Mouse (Mus musculus) limb, embryonic 14.5 days (tissue): ENCODE results near the gene Gpr4. TPM values are rescaled to one million over a fixed set of nuclear protein-coding genes. Genes with fewer than 3 reads are reported as not detected.

ENCODE experiments used
- ATAC-seq: fragments of 200-750 bp; cut with Nextera tagmentation; 2 replicates; pipeline ENCODE4 v1.8.0; 2017; ENCODE audit warnings: low read depth, moderate number of reproducible peaks, moderate TSS enrichment; ENCODE audit not compliant: low FRiP score
- DNase-seq: peaks from one replicate; pipeline ENCODE4 v3.0.0-alpha.2; 2015; ENCODE audit warnings: low spot score
- H3K27ac ChIP-seq: fragments of 300-500 bp; sonication (generic); replicated peaks from 2 replicates; pipeline ENCODE4 v1.5.1; 2014; ENCODE audit warnings: low read depth, mild to moderate bottlenecking, low read length, moderate library complexity, mixed read lengths
- H3K27me3 ChIP-seq: fragments of 300-500 bp; sonication (generic); 2 replicates; pipeline ENCODE4 v1.6.1; 2014; ENCODE audit warnings: low read length, mixed read lengths; ENCODE audit not compliant: control insufficient read depth, insufficient read depth
- H3K36me3 ChIP-seq: fragments of 300-500 bp; sonication (generic); 2 replicates; pipeline ENCODE4 v1.6.1; 2014; ENCODE audit warnings: mild to moderate bottlenecking, low read length, moderate library complexity, mixed read lengths; ENCODE audit not compliant: control insufficient read depth, insufficient read depth
- H3K4me1 ChIP-seq: fragments of 300-500 bp; sonication (generic); 2 replicates; pipeline ENCODE4 v1.6.1; 2014; ENCODE audit warnings: antibody characterized with exemption, low read length, mixed read lengths; ENCODE audit not compliant: control insufficient read depth, insufficient read depth
- H3K4me2 ChIP-seq: fragments of 300-500 bp; sonication (generic); replicated peaks from 2 replicates; pipeline ENCODE4 v1.6.1; 2014; ENCODE audit warnings: low read depth, mild to moderate bottlenecking, low read length, moderate library complexity; ENCODE audit not compliant: severe bottlenecking
- H3K4me3 ChIP-seq: fragments of 300-500 bp; sonication (generic); replicated peaks from 2 replicates; pipeline ENCODE4 v1.5.1; 2014; ENCODE audit warnings: low read length
- H3K9ac ChIP-seq: fragments of 300-500 bp; sonication (generic); 2 replicates; pipeline ENCODE4 v1.6.1; 2014; ENCODE audit warnings: mild to moderate bottlenecking, low read depth, low read length, moderate library complexity; ENCODE audit not compliant: severe bottlenecking
- H3K9me3 ChIP-seq: fragments of 300-500 bp; sonication (generic); 2 replicates; pipeline ENCODE4 v1.6.1; 2016; ENCODE audit warnings: low read length; ENCODE audit not compliant: control insufficient read depth
- POLR2A ChIP-seq: fragments of 200-500 bp; IDR thresholded peaks from 2 replicates; pipeline ENCODE4 v1.8.0; 2012; ENCODE audit warnings: inconsistent platforms, mild to moderate bottlenecking, moderate library complexity, borderline replicate concordance; ENCODE audit not compliant: insufficient read depth, insufficient read length; ENCODE audit errors: extremely low read depth
- WGBS: fragments of 180-500 bp; shearing (Covaris S2); extraction: QIAGEN DNeasy Blood & Tissue Kit; methylation state at CpG from one replicate; pipeline ENCODE4 v1.1.7; 2014; 5-methylcytosine and 5-hydroxymethylcytosine counted together
- polyA plus RNA-seq, 2 experiments: library from polyadenylated mRNA; depleted of rRNA in 1 of 2; stranded (reverse) in 1 of 2; unstranded in 1 of 2; fragments of >200 nt; fragmentation: Nextera tagmentation in 1 of 2; extraction: Ambion mirVana in 1 of 2; gene quantifications; 2 replicates each; pipeline versions ENCODE4 v1.2.1 to v1.2.3; 2012 to 2014

Gene Gpr4
- polyA plus RNA-seq, 2 experiments = 4.0 to 9.2 TPM

- ATAC-seq (no peak), DNase-seq (no peak)
- Histone ChIP-seq H3K4me2 (no peak overlapping the region), H3K27ac (no peak overlapping the region), H3K9ac (no peak overlapping the region), H3K4me3 (no peak overlapping the region), H3K4me1 (peaks cover 12% of the 10 kb centered on the region), H3K9me3 (no peaks in the 10 kb centered on the region), H3K36me3 (peaks cover under 1% of the 10 kb centered on the region; the same call in 1 of the 2 replicates), H3K27me3 (no peaks in the 10 kb centered on the region)
- 95% methylated on average over 5 of the region's 5 CpGs for WGBS
- TF ChIP-seq POLR2A = no peak
These were observed 18.6 kb downstream of the Gpr4 start for GRCm38 (mm10) chr7:19230899-19231298.

GRCm38 (mm10) chr7:19231849-19232248, 19.5 kb downstream of the Gpr4 start:
- whole genome bisulfite sequencing = 88% methylated on average over 3 of the region's 3 CpGs
- no peak for TF ChIP-seq POLR2A

GRCm38 (mm10) chr7:19234652-19235051, 22.3 kb downstream of the Gpr4 start:
- H3K36me3 ChIP-seq = no peaks in the 10 kb centered on the region
- no peak overlapping the region for H3K27ac ChIP-seq
- no peak for DNase-seq
- ATAC-seq = no peak
- no peaks in the 10 kb centered on the region for H3K4me1 ChIP-seq
- no peak overlapping the region for H3K4me3 ChIP-seq
- H3K27me3 ChIP-seq = no peaks in the 10 kb centered on the region
- H3K9ac ChIP-seq = no peak overlapping the region
- H3K4me2 ChIP-seq = no peak overlapping the region
- TF ChIP-seq POLR2A = no peak
- no peaks in the 10 kb centered on the region for H3K9me3 ChIP-seq
- 78% methylated on average over 5 of the region's 5 CpGs for WGBS

More at GRCm38 (mm10) chr7:19231849-19232248, 19.5 kb downstream of the Gpr4 start:
- Histone ChIP-seq H3K9me3 (no peaks in the 10 kb centered on the region), H3K4me2 (no peak overlapping the region), H3K9ac (no peak overlapping the region), H3K4me3 (no peak overlapping the region), H3K27me3 (no peaks in the 10 kb centered on the region), H3K27ac (no peak overlapping the region), H3K36me3 (no peaks in the 10 kb centered on the region), H3K4me1 (peaks cover 10% of the 10 kb centered on the region)
- DNase-seq = no peak
- ATAC-seq = no peak

GRCm38 (mm10) chr7:19235092-19235671, 22.8 kb downstream of the Gpr4 start:
- DNase-seq = no peak
- no peaks in the 10 kb centered on the region for H3K9me3 ChIP-seq
- no peak overlapping the region for H3K9ac ChIP-seq
- no peaks in the 10 kb centered on the region for H3K4me1 ChIP-seq
- H3K27ac ChIP-seq = no peak overlapping the region
- WGBS = 79% methylated on average over 2 of the region's 2 CpGs
- H3K4me2 ChIP-seq = no peak overlapping the region
- TF ChIP-seq POLR2A = no peak
- no peaks in the 10 kb centered on the region for H3K27me3 ChIP-seq
- no peak overlapping the region for H3K4me3 ChIP-seq
- ATAC-seq = no peak
- H3K36me3 ChIP-seq = no peaks in the 10 kb centered on the region

GRCm38 (mm10) chr7:19236411-19236810, 24.1 kb downstream of the Gpr4 start:
- DNase-seq = no peak
- no peak overlapping the region for H3K4me3 ChIP-seq
- H3K36me3 ChIP-seq = no peaks in the 10 kb centered on the region
- no peak for ATAC-seq
- WGBS = 85% methylated on average over 2 of the region's 2 CpGs
- peak overlapping the region; percentile 12; the same call in 1 of the 2 replicates for H3K9ac ChIP-seq
- no peaks in the 10 kb centered on the region for H3K27me3 ChIP-seq
- no peak for TF ChIP-seq POLR2A
- no peaks in the 10 kb centered on the region for H3K4me1 ChIP-seq
- no peaks in the 10 kb centered on the region for H3K9me3 ChIP-seq
- H3K4me2 ChIP-seq = no peak overlapping the region
- H3K27ac ChIP-seq = no peak overlapping the region

- H3K9me3 ChIP-seq = no peaks in the 10 kb centered on the region
- H3K36me3 ChIP-seq = no peaks in the 10 kb centered on the region
- H3K9ac ChIP-seq = no peak overlapping the region
- no peak overlapping the region for H3K27ac ChIP-seq
- H3K4me2 ChIP-seq = no peak overlapping the region
- H3K27me3 ChIP-seq = no peaks in the 10 kb centered on the region
- H3K4me3 ChIP-seq = no peak overlapping the region
- H3K4me1 ChIP-seq = no peaks in the 10 kb centered on the region
- WGBS = 94% methylated on average over 4 of the region's 4 CpGs
- DNase-seq (no peak), ATAC-seq (no peak)
- no peak for TF ChIP-seq POLR2A
These were observed 26.0 kb downstream of the Gpr4 start for GRCm38 (mm10) chr7:19238344-19238743.
